Mouse (Mus musculus): ENCODE results near the gene Auh.

- TF ChIP-seq EP300 (IDR thresholded peaks at IDR 0.05; ENCODE audit: low read length) (no peak), POLR2A (IDR thresholded peaks at IDR 0.05; ENCODE audit: low read depth, low read length) (no peak), USF1 (IDR thresholded peaks at IDR 0.05; ENCODE audit: low read depth, low read length) (no peak), MEF2A (IDR thresholded peaks at IDR 0.05; ENCODE audit: borderline replicate concordance, low read depth, low read length) (no peak)
These were observed 95.7 kb downstream of the Auh start for GRCm38 (mm10) chr13:52833748-52834147.
